Mouse (Mus musculus): ENCODE results near the gene Acot12.

- TF ChIP-seq CTCF (IDR thresholded peaks at IDR 0.05; ENCODE audit: extremely low read depth, insufficient read depth, low read length) = no peak
- TF ChIP-seq POLR2A (IDR thresholded peaks at IDR 0.05; ENCODE audit: extremely low read depth, insufficient read depth, low read length) = no peak
Observed at GRCm38 (mm10) chr13:91792035-91792434, 50.7 kb downstream of the Acot12 start.
